Mouse (Mus musculus) megakaryocyte-erythroid progenitor cell, adult 5-6 weeks (primary cell): ENCODE results near the gene Tbcel. TPM values are rescaled to one million over a fixed set of nuclear protein-coding genes. Genes with fewer than 3 reads are reported as not detected.
A peak's percentile ranks its signal among the peaks of the same experiment; 100 is the strongest.

Source experiments
- ATAC-seq: replicated peaks from 2 replicates; pipeline ENCODE4 v1.8.0; 2016; ENCODE audit warnings: mild to moderate bottlenecking, inconsistent platforms; ENCODE audit not compliant: severe bottlenecking, poor library complexity, low FRiP score, low TSS enrichment
- total RNA-seq, 2 experiments: library from RNA; stranded (forward) in 1 of 2; stranded (reverse) in 1 of 2; fragments of 200-1000, 215-1000 nt in 1 of 2; fragments of >200 nt in 1 of 2; fragmentation: Nextera tagmentation in 1 of 2; gene quantifications; 2 replicates each; pipeline ENCODE4 v1.2.3; 2014 to 2017

The Tbcel gene
- total RNA-seq (2014; fragmentation: Nextera tagmentation) (18.1 and 19.8 TPM in 2 replicates), total RNA-seq (2017) (17.8 and 18.0 TPM in 2 replicates)

DNA sequence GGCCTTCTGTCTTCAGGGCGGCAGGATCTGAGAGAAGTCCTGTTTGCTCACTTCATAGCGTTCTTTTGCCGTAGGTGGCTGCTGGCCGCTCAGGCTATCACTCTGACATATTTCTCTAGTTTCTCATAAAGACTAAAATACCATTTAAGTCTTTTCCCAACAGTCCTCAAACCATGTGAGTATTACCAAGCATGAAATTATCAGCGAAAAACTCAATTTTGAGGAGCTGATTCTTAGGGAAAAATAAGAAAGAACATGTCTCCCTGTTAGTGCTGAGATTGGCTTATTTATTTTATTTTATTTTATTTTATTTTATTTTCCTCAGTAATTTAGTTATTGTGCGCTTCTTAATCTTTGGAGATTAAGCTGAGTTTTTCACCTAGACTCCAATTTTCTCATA lies at the start of gene Tbcel:
Gene Tbcel (minus strand): TSS at position 101 of the 400 bp plus-strand sequence.
- no peak for ATAC-seq

DNA sequence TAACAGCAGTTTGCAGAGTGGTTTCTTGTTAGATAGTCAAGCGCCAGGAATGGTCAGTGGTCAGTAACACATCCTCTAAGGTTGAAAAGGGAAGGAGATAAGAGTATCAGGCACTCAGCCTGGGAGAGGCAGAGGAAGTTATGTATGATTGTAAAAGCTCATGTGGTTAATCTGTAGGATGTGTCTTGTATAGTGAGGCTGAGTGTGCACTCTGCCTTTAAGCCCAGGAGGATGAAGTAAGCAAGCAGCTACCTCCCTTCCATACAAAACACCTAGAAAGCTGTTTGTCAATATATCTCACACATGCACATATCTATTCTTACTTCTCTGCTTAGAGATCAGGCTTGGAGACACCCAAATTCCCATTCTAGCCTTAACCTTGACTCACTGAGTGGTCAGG lies 47.6 kb upstream of the Tbcel start:
- ATAC-seq: no peak

DNA sequence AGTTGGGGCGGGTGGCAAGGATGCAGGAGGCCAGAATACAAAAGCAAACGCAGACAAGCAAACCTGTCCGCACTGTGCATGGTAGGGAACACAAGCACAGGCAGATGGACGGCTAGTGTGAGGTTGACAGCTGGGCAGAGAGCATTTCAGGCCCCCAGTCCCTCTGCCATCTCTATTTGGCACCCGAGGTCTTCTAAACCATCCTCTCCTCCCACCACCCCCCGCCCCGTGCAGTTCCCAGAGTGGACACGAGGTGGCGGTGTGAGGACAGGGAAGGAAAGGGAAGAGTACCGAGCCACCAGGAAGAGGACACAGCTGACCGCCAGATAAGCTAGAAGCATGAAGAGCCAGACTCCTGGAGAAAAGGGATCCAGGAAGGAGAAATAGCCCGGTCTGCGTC lies 42.5 kb upstream of the Tbcel start:
- peak; percentile 68; the same call in 1 of the 2 replicates for ATAC-seq

DNA sequence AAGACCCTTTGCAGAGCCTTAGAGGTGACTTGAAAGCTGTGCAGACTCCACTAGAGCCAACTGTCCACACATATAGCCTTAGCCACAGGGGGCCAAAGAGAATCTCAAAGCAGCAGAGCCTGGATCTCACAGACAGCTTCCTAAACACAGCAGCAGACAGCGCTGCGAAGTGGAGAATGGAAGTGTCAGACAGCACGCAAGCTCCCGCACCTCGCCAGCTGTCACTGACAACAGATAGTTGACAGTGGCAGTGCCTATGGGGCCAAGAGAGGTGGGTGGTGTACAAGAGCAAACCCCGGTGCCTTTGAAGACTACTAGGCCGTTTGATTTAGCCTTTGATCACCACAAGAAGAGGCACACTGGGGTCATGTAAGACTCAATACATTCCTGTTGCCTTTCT lies 41.4 kb upstream of the Tbcel start:
- ATAC-seq: no peak

DNA sequence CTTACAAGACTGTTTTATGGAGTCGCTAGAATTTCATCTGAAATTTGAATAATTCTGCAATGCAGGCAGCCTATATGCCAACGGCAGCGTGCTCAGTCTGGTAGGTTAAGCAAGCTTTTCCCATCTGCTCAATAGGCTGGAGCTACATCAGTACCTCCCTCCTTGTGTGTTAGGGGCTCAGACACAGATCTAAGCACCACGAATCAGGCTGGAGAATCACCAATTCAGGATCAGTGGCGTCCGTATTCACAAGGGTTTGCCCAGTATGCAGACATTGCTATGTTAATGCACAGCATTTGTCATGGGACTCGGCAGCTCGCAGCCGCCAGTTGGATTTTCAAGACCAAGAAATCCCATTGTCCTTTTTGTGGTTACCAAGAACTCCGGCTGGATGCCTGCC lies 36.9 kb upstream of the Tbcel start:
- ATAC-seq: no peak

DNA sequence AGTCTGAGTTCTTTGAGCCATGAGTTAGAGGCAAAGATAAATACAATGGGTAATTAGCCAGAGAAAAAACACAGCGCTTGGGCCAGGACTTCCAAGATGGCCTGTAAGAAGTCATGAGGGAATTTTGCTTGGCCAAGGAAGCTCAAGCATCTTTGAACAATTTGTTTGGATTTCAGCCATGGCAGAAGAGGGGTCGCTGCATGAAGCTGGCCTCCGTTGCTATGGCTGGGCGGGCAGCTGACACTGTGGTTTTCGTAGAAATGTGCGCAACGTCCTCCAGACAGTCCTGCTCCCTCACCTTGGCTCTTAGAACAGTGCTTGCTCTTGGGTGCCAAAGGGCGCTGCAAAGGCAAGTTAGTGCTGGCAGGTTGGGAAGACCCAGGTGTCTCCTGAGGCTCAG lies 25.9 kb upstream of the Tbcel start:
- ATAC-seq: no peak

DNA sequence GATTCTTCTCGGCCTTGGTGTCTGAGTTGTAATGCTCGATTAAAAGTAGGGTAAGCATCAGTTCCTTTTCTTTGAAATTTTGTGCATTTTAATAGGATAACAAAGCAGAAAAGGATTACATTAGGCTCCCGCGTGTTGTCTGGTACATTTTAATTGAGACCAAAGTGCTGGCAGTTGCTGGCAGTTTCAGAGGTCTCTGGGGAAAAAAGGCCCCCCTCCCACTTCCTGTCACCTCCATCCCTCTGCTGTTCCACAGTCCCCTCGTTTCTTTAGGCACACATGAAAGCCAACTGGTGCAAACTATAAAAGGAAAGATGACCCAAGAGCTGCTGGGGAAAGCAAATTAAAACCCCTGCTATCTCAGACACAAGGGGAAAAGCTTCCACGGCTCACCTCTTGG lies 25.4 kb upstream of the Tbcel start:
- ATAC-seq: no peak

DNA sequence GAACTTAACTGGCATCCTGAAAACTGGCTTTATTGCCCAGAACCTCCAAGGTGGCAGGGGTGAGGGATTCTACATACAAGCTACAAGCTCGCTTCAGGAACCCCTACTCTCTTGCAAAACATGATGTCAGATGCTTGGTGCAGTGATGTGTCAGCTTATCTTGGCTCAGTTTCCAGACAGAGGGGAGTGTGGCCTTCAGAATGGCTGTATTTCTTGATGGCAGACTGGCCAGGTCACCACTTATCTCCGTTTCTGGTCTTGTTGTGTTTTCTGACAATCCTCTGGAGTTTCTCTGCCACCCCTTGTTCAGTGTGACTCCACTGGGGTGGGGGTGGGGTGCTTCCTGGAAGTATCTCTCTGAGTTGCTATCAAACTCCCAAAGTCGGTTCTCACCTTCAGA lies 24.3 kb upstream of the Tbcel start:
- ATAC-seq: no peak

DNA sequence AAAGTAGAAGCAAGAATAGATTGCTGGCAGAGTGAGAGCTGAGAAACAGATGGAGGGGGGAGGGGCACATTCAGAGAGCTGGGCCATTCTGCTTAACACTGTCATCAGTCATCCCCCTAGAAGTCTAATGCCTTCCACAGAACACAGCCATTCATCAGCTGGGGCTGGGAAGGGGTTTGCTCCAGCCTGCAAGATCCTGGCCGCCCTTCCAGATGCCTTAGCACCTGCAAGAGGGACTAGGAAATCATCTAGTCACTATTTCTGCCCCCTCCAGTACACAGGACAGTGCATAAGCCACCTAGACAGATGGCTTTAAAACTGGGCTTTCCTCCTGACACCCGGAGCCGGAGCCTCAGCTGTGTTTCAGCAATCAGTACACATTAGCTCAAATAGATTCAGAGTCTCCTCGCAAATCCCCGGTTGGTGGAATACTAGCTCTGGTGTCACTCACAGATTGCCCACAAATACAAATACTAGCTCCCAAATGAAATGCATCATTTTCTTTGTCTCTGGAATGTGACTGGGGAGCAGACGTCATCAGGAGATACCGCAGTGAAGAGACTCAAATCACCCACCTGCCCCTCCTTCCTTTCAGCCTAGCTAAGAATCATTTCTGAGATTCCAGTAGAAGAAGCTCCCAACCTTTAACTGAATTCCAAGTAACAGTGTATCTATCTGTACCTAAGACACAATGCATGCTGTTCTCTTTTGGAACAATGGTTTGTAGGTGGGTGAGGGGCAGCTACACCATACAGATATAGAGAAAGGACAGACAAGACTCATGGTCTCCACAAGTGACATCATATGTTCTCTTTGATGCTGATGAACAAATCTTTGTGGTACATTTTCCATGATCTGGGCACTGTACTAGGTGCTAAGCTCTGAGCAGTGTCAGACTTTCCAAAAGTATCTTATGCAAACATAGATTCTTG lies 22.9 kb upstream of the Tbcel start:
- ATAC-seq: no peak

DNA sequence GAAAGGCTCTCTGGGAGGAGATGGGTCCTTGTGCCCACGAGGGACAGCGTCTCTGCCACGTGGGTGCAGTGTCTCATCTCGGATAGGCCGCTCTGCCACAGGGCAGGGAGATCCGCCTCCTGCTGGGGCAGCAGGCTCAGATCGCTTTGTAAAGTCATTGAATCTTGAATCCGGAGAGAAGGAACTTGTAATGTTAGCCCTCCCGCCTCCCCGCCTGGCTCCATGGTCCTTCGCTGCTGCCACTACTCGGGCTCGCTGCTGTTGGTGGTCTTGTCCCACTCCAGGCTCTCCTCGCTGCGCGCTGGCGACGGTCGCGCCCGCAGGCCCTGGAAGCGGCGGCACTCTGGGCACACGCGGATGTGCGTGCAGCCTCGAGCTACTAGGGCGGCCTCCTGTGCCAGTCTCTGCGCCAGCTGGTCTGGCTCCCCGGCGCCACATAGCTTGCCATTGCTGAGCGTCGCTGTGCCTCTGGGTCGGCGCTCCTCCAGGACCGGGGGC lies 13.0 kb upstream of the Tbcel start:
- ATAC-seq: 0 out of 2 replicates have a peak, but pooled peaks have one; percentile 57

DNA sequence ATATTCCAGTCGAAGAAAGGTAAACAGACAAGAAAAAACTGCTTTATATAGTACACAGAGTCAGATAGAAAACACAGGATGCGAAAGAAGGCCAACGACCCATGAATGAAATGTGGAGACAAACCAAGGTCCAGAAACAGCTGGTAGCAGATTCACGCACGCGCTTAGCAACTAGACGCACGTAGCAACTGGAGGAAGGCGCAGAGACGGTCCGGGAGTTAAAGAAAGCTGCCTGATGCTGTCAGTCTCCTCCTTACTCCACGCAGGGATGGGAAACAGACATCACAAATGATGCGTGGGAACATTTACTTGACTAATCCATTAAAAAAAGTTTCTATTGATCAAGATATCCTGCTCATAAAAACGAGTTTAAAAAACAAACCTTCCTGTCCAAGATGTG lies 10.6 kb upstream of the Tbcel start:
- no peak for ATAC-seq

DNA sequence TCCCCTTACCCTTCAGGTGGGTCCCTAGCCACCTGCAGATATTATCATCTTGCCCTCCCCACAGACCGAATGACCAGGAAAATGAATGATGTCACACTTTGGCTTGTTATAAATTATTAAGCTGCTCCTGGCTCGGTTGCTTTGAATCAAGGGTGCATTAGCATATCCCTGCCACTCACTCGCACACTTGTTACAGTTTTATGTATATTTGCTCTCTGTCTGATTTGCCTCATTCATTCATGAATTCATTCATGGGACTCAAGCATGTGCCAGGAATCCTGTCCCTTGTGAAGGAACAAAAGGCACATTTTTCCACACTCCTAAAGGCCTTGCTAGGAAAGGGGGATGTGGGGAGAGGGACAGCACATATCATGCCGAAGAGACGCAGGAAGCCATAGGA lies 5.5 kb upstream of the Tbcel start:
- ATAC-seq: no peak

DNA sequence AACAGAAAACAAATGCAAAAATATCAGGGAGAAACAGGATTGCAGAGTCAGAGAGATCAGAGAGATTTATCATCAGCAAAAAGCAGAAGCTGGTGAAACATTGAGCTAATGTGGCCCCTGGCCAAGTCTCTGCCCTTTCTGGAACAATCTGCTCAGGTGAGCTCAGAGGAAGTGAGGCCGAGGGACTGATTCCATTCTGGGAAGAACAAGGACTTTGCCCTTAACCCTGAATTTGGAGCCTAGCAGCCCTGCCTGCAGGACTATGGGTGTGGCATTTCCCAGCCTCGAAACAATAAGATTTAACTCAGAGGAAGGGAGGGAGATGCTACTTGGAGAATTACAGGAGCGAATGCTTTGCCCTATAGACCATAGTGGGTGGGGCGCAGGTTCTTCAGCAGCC lies 4.7 kb upstream of the Tbcel start:
- no peak for ATAC-seq

DNA sequence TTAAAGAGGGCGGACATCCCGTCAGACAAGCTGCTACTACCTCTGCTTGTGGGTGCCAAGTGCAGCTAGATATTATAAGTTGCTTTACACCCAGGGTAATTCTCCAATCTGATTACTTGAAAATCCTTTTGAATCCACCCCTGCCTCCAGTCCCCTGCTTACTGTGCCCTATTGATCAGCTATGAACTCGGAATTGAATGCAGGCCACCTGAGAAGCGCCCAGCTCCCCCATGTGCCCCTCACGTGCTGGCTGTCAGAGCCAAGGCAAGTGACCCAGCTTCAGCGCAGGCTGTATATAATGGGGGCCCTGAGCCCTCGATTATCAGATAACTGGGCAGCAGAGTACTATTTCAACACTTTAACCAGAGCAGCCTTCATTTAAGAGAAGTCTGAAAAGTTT lies 626 bp upstream of the Tbcel start:
- no peak for ATAC-seq

DNA sequence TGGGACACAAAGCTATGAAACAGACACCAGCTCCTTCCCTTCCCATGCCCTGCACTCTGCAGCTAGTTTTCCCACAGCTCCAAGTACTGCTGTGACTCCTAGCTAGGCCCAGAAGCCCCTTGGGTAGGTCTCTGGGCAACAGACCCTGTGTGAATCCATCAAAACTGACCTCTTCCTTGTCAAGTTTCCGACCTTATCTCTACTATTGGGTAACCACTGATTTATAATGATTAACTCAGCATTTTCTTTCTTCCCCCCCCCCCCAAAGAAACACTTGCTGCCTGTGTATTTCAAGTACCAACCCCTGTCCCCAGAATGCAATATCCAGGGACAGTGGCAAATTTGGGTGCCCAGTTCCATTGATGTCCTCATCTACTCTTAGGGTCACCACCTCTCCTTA lies 587 bp downstream of the Tbcel start:
- ATAC-seq: no peak

DNA sequence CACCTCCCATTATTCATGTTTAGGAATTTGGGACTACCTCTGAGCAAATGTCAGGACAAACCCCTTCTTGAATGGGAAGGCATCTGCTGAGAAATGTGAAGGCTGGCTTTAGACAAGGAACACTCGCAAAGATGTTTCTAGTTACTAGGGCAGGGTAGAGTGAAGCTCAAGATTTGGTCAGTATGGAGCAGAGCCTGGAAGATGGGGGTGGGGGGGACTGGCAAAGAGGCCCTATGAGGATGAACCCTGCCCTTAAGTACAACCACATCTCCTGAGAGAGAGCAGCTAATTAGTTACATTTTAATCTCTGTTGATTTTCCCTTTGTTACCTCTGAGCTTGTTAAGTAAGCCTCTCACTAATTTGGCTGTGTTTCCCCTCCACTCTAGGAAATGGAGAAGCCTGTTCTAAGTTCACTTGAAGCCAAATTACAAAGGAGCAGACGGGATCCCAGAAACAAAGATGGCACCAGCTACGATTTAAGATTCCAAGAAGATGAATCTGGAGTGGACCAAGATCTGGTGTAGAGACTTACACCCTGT lies 2.6 kb downstream of the Tbcel start:
- no peak for ATAC-seq

DNA sequence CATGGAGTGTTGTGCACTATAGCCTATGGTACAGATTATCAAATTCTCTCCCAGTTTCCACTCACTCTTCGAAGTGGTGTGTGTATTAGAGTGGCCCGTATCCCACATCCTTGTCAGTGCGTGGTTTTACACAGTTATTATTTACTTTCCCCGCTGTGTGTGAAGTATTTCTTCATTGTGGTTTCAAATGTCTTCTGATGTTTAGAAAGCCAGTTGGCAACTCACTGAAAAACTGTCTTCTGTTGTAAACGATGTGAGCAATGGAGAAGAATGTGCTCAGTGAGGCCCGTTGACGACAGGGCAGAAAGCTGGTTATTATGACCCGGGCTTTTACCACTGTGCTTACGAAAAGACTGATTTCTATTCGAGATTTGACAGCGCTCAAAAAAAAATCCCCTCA lies 3.0 kb downstream of the Tbcel start:
- no peak for ATAC-seq

DNA sequence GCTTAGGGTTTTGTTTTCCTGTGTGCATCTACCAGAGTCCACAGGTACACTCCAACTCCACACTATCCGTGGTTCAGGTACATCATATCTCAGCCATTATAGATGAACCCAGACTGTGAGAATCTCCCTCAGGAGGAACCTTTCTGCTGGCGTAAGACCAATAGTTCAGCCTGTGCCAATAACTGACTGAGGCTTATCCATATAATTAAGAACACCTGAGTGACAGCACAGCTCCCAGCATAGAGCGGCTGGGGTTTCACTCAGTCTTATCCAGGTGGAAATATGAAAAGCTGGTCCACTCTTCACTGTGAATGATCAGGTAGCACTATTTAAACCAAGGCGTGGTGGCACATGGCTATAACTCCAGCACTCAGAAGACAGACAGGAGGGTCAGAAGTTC lies 3.9 kb downstream of the Tbcel start:
- no peak for ATAC-seq

DNA sequence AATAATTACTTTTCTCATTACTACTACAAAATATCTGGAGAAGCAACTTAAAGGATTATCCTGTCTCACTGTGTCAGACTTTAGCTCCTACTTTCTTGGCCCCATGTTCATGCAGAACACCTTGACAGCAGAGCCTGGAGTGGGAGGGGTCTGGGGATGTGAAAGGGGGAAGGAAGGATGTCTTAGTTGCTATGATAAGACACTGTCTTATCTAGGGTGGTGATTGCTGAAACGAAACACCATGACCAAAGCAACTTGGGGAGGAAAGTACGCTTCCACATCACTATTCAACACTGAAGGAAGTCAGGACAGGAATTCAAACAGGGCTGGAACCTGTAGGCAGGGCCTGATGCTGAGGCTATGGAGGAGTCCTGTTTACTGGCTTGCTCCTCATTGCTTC lies 11.3 kb downstream of the Tbcel start:
- ATAC-seq: no peak

DNA sequence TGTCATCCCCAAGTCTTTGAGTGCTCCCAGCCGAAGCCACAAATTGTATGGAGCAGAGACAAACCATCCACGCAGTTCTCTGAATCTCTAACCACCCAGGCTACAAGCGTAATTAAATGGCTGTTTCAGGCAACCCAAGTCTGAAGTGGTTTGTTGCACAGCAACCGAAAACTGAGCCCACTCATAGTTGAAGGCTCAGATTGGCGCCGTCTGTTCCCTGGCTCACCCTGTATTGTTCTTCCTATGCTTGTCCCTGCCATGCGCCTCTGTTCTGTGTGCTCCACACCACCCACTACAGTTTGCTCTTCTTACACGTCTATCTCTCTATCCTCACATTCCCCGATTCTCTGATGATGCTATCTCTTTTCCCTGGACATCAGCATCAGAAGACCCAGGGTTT lies 15.8 kb downstream of the Tbcel start:
- no peak for ATAC-seq
